Mouse (Mus musculus) left cerebral cortex, adult 9 months (tissue): ENCODE data around the gene Rgs2.

Experiments
- DNase-seq, 2 experiments: peaks; one replicate each; pipeline ENCODE4 v3.0.0; 2022; ENCODE audit warnings: low spot score in 2 of 2

Rgs2 gene

DNA sequence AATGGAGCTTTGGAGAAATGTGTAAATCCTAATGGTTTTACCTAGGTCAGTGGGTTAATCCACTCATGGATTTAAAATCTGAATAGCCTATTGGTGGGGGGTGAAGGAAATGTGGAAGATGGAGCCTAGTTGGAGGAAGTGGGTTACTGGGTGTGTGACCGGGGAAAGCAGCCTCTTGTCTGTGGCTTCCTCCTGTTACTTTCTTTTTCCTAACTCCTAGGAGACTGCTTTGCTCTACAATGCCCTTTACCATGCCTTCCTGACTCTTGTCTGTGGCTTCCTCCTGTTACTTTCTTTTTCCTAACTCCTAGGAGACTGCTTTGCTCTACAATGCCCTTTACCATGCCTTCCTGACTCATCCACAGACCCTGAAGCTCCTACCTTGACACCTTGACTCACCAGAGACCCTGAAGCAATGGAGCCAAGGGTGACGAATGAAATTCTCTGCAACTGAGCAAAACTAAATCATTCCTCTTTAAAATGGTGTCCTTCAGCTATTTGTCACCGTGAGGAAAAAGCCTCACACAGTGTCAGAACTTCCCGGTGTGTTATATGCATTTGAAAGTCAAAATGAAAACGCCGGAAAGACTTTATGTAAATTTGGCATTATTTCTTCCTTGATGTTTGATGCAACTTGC lies 18.9 kb downstream of the Rgs2 start:
- no peak for DNase-seq

DNA sequence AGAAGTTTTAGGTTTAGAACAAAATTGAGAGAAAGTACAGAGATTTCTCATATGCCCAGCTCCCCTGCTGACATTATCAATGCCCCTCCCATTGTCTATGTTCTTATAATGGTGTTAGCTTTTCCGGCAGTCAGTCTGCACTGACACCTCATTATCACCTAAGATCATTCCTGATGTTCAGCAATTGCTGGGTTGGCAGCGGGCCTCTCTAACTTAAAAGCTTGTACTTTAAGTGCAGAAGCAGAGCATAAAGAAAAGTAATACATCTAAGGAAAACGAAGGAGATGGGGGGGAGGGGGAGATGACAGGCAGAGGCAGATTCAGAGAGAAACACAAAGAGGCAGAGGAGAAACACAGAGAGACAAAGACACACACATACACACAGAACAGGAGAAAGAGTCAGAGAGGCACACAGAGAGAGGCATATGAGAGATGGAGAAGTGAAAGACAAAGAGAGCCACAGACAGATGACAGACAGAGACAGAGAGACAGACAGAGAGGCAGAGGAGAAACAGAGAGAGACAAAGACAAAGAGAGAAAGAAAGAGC lies 21.1 kb downstream of the Rgs2 start:
- no peak for DNase-seq

DNA sequence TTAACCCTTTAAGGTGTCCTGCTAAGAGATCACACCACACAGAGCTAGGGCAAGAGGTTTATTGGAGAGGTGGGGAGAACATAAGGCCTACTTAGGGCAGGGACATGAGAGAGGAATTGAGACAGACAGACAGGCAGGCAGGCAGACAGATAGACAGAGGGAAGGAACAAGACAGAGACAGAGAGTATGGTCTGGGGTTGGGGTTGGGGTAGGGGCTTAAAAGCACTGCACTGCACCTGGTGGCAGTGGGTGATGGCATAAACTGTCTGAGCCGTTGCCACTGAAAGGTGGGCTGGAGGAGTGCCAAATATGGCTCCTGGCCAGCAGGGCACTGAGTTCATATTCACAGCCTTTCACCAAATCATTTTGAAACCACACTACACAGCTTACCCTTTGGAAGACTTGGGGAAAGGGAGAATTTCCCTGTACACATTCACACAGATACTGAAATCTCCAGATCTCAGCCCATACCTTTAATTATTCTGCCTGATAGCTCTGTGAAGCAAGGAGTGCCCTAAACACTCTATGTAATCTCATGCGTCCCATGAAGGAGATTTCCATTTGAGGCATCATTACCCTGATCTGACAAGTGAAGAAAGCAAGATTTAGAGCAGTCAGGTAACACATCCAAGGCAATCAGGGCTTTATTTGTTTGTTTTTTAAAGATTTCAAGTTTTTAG lies 21.7 kb downstream of the Rgs2 start:
- no peak for DNase-seq

DNA sequence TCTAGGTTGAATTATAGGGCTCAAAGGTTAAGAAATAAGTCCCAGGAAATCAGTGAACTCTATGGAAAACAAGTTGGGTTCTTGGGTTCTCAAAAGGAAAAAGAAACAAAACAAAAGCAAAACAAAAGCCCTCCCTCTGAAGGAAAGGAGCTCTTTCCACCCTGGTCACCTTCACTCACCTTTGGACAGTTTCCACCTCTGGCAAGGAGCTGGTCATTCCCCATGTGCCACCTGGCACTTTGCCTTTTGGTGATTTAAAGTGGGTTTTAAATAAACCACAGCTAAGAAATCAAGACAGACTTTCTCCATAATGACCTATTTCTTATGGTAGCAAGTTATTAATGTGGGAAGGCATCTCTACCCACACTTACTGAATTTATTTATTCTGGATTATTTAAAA lies 23.1 kb downstream of the Rgs2 start:
- DNase-seq: no peak

DNA sequence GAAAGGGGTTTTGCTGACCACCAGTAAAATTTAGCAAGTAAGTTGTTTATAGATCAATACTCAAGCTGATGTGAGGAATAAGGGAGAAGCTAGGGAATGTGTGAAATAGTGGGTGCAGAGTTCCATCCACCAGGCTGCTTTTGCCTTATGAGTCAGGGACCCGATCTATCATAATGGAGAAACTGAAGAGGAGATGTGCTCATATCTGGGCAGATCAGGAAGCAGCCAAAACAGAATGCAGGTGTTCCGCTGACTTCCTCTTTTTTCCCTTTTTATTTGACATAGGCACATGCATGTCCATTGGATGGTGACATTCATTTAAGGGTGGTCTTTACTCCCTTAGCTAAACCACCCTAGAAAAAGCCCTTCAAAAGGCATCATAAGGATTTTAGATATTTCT lies 29.3 kb downstream of the Rgs2 start:
- DNase-seq: no peak

DNA sequence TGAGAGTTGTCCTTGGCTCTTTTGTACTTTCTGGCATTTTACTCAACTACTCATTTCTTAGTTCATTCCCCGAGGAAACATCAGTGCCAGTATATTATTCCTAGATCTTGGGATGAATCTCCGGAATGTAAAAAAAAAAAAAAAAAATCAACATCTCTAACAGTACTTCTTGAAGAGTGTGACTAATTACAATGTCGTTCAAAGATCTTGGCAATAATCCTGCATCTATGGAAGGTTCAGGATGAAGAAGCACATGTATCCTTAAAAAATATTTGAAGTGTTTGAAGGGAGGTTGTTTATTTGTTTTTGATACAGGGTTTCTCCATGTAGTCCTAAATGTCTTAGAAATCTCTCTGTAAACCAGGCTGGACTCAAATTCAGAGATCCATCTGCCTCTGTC lies 41.7 kb downstream of the Rgs2 start:
- no peak for DNase-seq

DNA sequence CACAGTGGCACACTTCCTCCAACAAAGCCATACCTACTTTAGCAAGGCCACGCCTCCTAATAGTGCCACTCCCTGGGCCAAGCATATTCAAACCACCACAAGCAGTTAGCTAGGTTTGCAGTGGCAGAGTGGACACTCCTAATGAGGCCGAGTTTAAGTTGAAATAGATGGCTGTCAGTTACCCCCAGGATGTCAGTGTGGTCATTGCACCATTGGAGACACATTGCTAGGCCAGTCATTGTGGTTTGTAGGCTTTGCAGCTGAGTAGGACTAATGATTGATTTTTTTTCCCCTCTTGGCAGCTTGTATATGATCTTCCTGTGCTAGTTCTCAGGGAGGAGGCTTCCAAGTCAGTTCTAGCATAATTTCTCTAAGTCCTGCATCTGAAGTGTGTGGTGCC lies 43.6 kb downstream of the Rgs2 start:
- DNase-seq: no peak

DNA sequence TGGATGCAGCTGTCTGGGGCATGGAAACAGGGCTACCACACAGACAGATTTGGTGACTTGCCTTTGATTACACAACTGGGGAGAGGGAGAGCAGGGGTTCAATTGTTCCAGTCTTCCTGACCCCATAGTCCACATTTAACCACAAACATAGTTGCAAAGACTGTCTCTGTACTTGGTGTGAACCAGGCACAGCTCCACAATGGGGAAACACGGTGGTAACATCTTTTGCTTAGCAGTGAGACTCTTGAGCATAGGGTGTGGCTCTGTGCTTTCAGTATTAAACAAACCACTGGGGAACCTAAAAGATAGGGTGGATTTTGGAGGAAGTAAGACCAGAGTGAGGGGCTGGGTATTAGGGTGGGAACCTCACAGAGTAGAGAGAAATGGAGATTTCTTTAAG lies 47.9 kb downstream of the Rgs2 start:
- no peak for DNase-seq

DNA sequence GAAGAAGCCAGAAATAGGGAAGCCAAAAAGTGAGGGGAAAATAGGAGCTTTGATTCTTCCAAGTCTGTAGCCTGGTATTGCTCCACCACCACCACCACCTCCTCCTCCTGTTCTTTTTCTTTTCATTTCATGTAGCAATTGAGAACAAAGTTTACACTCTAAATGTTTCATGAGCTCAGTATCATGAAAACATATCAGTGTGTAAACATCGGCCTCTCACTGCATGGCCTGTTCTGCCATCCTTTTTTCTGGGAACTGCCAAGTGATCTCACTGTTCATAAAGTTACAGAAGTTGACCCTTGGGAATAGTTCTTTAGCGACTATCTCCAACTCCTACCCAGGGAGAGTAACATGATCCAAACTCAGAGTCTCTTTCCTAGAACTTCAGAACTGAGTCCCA lies 51.1 kb downstream of the Rgs2 start:
- DNase-seq: no peak
